Mouse (Mus musculus): ENCODE measurements around the gene Cnbd2. TPM values are rescaled to one million over a fixed set of nuclear protein-coding genes. Genes with fewer than 3 reads are reported as not detected.

Cnbd2 gene
- 1 to 10 TPM; 6.2 to 8.2 TPM for total RNA-seq (2023)

DNA sequence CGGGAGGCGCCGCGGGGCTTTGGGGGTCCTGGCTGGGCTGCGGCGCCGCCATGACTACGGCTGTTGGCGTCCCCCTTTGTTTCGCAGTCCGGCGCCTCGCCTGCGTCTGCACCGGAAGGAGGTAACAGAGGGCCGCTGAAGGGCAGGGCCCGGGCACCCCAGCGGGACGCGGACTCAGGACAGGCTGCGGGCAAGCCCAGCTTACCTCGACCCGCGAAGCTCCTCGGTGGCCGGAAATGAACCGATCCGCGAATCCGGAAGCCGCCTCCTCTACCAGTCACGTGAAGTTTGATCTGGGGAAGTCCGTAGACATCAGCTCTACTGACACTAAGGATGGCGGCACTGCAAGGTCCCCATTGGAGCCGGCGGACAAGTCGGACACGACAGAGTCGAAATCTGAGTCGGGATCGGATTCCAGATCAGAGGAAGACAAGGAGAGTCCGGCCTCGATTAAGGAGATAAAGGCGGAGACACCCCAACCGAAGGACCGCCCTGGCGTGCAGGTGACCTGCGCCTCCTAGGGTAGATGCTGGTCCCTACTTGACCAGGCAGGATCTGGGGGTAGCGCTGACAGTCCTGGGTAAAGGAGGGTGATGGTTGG lies at the start of gene Cnbd2, which contains the start of gene Scand1:
Cnbd2 (plus strand) TSS at position 3 of the 601 bp plus-strand sequence.
Scand1 (minus strand) TSS at position 408 of the 601 bp plus-strand sequence.

DNA sequence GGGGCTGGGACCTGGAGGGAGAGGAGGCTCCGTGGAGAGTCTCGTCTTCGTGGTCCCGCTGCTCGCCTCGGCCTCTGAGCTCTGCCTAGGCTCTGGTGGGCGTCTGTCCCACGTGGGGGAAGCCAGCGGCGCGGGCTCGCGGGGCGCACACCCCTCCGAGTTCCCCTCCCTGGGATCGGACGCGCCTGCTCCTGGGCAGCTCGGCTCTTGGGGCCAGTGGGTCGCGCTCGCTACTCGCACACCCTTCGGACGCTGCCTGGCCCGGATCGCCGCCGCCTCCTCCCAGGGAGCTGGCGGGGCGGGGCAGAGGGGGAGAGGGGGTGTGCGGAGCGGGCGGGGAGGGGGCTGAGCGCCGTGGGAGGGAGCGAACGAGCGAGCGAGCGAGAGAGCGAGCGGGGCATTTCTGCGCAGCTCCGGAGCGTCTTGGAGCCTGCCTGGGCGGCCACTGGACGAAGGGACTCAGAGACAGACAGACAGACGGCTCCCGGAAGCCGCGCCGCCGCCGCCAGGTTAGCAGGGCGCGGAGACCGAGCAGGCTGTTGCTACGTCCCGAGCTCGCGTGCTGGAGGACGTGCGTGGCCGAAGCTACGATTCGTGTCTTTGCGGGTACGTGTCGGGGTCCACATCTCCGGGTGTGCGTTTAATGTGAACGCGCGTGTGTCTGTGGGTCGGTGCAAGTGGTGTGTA lies 108.7 kb downstream of the Cnbd2 start, which contains the start of gene Epb41l1:
Epb41l1 (plus strand) TSS at position 216 of the 687 bp plus-strand sequence.

Other genes with a start within 250 kb of the Cnbd2 start
- 1 to 10 TPM in 1 of 2 experiments, under 1 TPM in 1; 0.55 to 1.2 TPM for gene Spag4, start 247.1 kb upstream of the Cnbd2 start, total RNA-seq (2023)
- gene Cpne1, start 200.3 kb upstream of the Cnbd2 start, total RNA-seq (2023), result 10 to 100 TPM; 63.3 to 70.1 TPM
- 10 to 100 TPM; 23.0 to 27.6 TPM for gene Rbm12, start 200.3 kb upstream of the Cnbd2 start, total RNA-seq (2023)
- 10 to 100 TPM; 15.0 to 27.7 TPM for gene Gm28036, start 185.2 kb upstream of the Cnbd2 start, total RNA-seq (2023)
- 10 to 100 TPM; 46.2 to 68.7 TPM for gene Romo1, start 168.3 kb upstream of the Cnbd2 start, total RNA-seq (2023)
- gene Nfs1, start 168.1 kb upstream of the Cnbd2 start, total RNA-seq (2023), result 10 to 100 TPM; 26.0 to 29.9 TPM
- 1,000 to 10,000 TPM; 1,343 to 1,424 TPM for gene Rbm39, start 132.1 kb upstream of the Cnbd2 start, total RNA-seq (2023)
- 10 to 100 TPM; 33.1 to 51.1 TPM for gene Phf20, start 115.8 kb upstream of the Cnbd2 start, total RNA-seq (2023)
- gene Scand1, start 405 bp downstream of the Cnbd2 start, total RNA-seq (2023), result 100 to 1,000 TPM; 169 to 172 TPM
- gene Epb41l1, start 108.6 kb downstream of the Cnbd2 start, total RNA-seq (2023), result 1 to 10 TPM; 4.5 to 7.0 TPM
- 10 to 100 TPM; 19.2 to 21.2 TPM for gene Aar2, start 235.3 kb downstream of the Cnbd2 start, total RNA-seq (2023)